In genomic region chr1:127238871-127239314, GRCm38 (mm10) we compare ENCODE assay signal across 7 mouse cellular contexts. TPM values are rescaled to one million over a fixed set of nuclear protein-coding genes. Genes with fewer than 3 reads are reported as not detected.
DNase-seq lines count a peak whose midpoint lies in the region; ATAC-seq and TF ChIP-seq lines count a peak whose summit lies in the region.

No protein-coding gene starts in this region.

- H3K9me3 ChIP-seq in hindbrain, postnatal 0 days (ENCODE audit: low read length): no peaks in the 10 kb centered on the region

- no peak overlapping the region for H3K4me2 ChIP-seq in hindbrain, postnatal 0 days (ENCODE audit: low read depth, low read length)

- ATAC-seq in hindbrain, postnatal 0 days: peak; percentile 55; the same call in 1 of the 2 replicates
- ATAC-seq in neutrophil, adult 5-6 weeks (ENCODE audit: extremely low read depth, insufficient number of reproducible peaks, low FRiP score, poor library complexity, severe bottlenecking): peak; percentile 18; the same call in 1 of the 2 replicates

- WGBS in lung, adult 2 months: 71% methylated on average over 6 of the region's 6 CpGs
- 29% methylated on average over 6 of the region's 6 CpGs for WGBS in hindbrain, postnatal 0 days

- H3K27me3 ChIP-seq in hindbrain, postnatal 0 days (ENCODE audit: insufficient read depth, low read length): no peaks in the 10 kb centered on the region

- peaks cover 5% of the 10 kb centered on the region; the same call in 1 of the 2 replicates for H3K4me1 ChIP-seq in lung, adult 2 months (ENCODE audit: control insufficient read depth, insufficient read depth, low read length)
- H3K4me1 ChIP-seq in hindbrain, postnatal 0 days (ENCODE audit: insufficient read depth, low read length): peaks cover 6% of the 10 kb centered on the region; the same call in 1 of the 2 replicates

- no peak for DNase-seq in lung, adult 2 months
- DNase-seq in lung, postnatal 4 days: no peak
- DNase-seq in brain, embryonic 14.5 days (ENCODE audit: low read depth): peak; percentile 74
- DNase-seq in hindbrain, postnatal 0 days (ENCODE audit: low spot score): peak; percentile 17
- DNase-seq in layer of hippocampus, postnatal 10 days (ENCODE audit: low spot score in 2 of 2): no peak
- DNase-seq in cerebellum, postnatal 10 days: no peak

- H3K4me3 ChIP-seq in lung, adult 2 months (replicated peaks; ENCODE audit: extremely low read depth, low read depth, low read length): no peak overlapping the region
- no peak overlapping the region for H3K4me3 ChIP-seq in hindbrain, postnatal 0 days (ENCODE audit: low read length)

- no peaks in the 10 kb centered on the region for H3K36me3 ChIP-seq in hindbrain, postnatal 0 days (ENCODE audit: insufficient read depth, low read length)

- H3K27ac ChIP-seq in hindbrain, postnatal 0 days: no peak overlapping the region

- TF ChIP-seq CTCF in lung, adult 2 months (IDR thresholded peaks at IDR 0.05; ENCODE audit: insufficient read depth, low read length): peak; percentile 25; the same call in 1 of the 2 replicates
- TF ChIP-seq CTCF in brain, embryonic 14.5 days (IDR thresholded peaks at IDR 0.05; ENCODE audit: borderline replicate concordance, extremely low read depth, insufficient read depth, insufficient read length): peak; percentile 47; the same call in 1 of the 2 replicates
- peak; percentile 53 for TF ChIP-seq CTCF in hindbrain, postnatal 0 days (IDR thresholded peaks at IDR 0.05; ENCODE audit: low read depth)

- H3K9ac ChIP-seq in hindbrain, postnatal 0 days (replicated peaks; ENCODE audit: low read length): no peak overlapping the region

- TF ChIP-seq POLR2A in lung, adult 2 months (IDR thresholded peaks at IDR 0.05; ENCODE audit: borderline replicate concordance, extremely low read depth, low read depth, low read length): no peak
- TF ChIP-seq POLR2A in brain, embryonic 14.5 days (IDR thresholded peaks at IDR 0.05; ENCODE audit: borderline replicate concordance, extremely low read depth, insufficient read depth, insufficient read length, poor library complexity, severe bottlenecking): no peak

RNA-seq across cellular contexts. Expression of gene Mgat5, which starts 34.1 kb away (rescaled TPM):
- polyA plus RNA-seq in lung, adult 2 months (2012; rRNA removed): 6.9 and 9.0 TPM in 2 replicates
- 17.0 and 29.3 TPM in 2 replicates for polyA plus RNA-seq in brain, embryonic 14.5 days (2012; rRNA removed)
- total RNA-seq in hindbrain, postnatal 0 days (2014; rRNA removed): 49.3 and 63.3 TPM in 2 replicates
- polyA plus RNA-seq in hindbrain, postnatal 0 days (2015; fragmentation: Nextera tagmentation; extraction: Ambion mirVana): 13.3 and 14.8 TPM in 2 replicates
- total RNA-seq in neutrophil, adult 5-6 weeks (2017): 15.1 and 18.9 TPM in 2 replicates
- total RNA-seq in layer of hippocampus, postnatal 10 days (2021): 10 to 100 TPM; 45.2 to 51.6 TPM

Comparison
In these comparisons a context has a peak if more than half of its experiments do, and no peak if none do; other contexts are left out.
1. DNase-seq: peak in brain, embryonic 14.5 days (single experiment) and hindbrain, postnatal 0 days (single experiment); none in lung, adult 2 months (single experiment), lung, postnatal 4 days (0 of 2), layer of hippocampus, postnatal 10 days (0 of 2) and cerebellum, postnatal 10 days (0 of 2).
2. Peak in every context shown above with its lines, with median percentiles within 50 percentile points of each other: CTCF ChIP-seq.